Mouse (Mus musculus) cortical plate, adult 2 months (tissue): Measurements from ENCODE around the gene Slc39a3. TPM values are rescaled to one million over a fixed set of nuclear protein-coding genes. Genes with fewer than 3 reads are reported as not detected.

Experiments used
- H3K27ac ChIP-seq: fragments of 200-500 bp; 2 replicates; pipeline ENCODE4 v1.5.1; 2012; ENCODE audit warnings: low read length, control low read depth, inconsistent platforms; ENCODE audit not compliant: insufficient read depth
- H3K4me1 ChIP-seq: fragments of 200-500 bp; 2 replicates; pipeline ENCODE4 v1.6.1; 2011; ENCODE audit warnings: low read length; ENCODE audit not compliant: control insufficient read depth, insufficient read depth
- H3K4me3 ChIP-seq: fragments of 200-500 bp; 2 replicates; pipeline ENCODE4 v1.5.1; 2011; ENCODE audit warnings: mild to moderate bottlenecking, low read length, control low read depth; ENCODE audit not compliant: insufficient read depth
- CTCF ChIP-seq: fragments of 200-500 bp; IDR thresholded peaks from 2 replicates; pipeline ENCODE4 v1.5.1; 2011; ENCODE audit warnings: mild to moderate bottlenecking, control low read depth, low read length; ENCODE audit not compliant: insufficient read depth; ENCODE audit errors: extremely low read depth
- POLR2A ChIP-seq: fragments of 200-500 bp; IDR thresholded peaks from 2 replicates; pipeline ENCODE4 v1.6.1; 2011; ENCODE audit warnings: mild to moderate bottlenecking, low read length, control low read depth; ENCODE audit not compliant: insufficient read depth; ENCODE audit errors: extremely low read depth
- polyA plus RNA-seq: library from polyadenylated mRNA; depleted of rRNA; stranded (reverse); fragments of >200 nt; gene quantifications from 2 replicates; pipeline ENCODE4 v1.2.3, GENCODE M21; 2012; rRNA removed

Gene Slc39a3
- polyA plus RNA-seq, 1 experiment: 72.8 TPM

- Histone ChIP-seq H3K27ac (no peak overlapping the region), H3K4me1 (no peaks in the 10 kb centered on the region; the same call in 1 of the 2 replicates), H3K4me3 (peak overlapping the region; percentile 41)
- TF ChIP-seq CTCF: no peak
- no peak for TF ChIP-seq POLR2A
Measured at GRCm38 (mm10) chr10:80985970-80986701, 51.1 kb downstream of the Slc39a3 start.

GRCm38 (mm10) chr10:80985241-80985969 is 51.8 kb downstream of the Slc39a3 start:
- TF ChIP-seq CTCF: no peak
- TF ChIP-seq POLR2A: no peak
- Histone ChIP-seq H3K27ac (no peak overlapping the region), H3K4me1 (no peaks in the 10 kb centered on the region; the same call in 1 of the 2 replicates), H3K4me3 (peak overlapping the region; percentile 41)

- H3K4me1 ChIP-seq: no peaks in the 10 kb centered on the region; the same call in 1 of the 2 replicates
- H3K27ac ChIP-seq: no peak overlapping the region
- H3K4me3 ChIP-seq: no peak overlapping the region
- TF ChIP-seq CTCF: no peak
- TF ChIP-seq POLR2A: no peak
Measured at GRCm38 (mm10) chr10:80984223-80984622, 53.0 kb downstream of the Slc39a3 start.

- H3K4me1 ChIP-seq: no peaks in the 10 kb centered on the region; the same call in 1 of the 2 replicates
- TF ChIP-seq POLR2A: no peak
- no peak for TF ChIP-seq CTCF
Measured at GRCm38 (mm10) chr10:80982381-80982780, 54.8 kb downstream of the Slc39a3 start.

GRCm38 (mm10) chr10:80981564-80982112 is 55.6 kb downstream of the Slc39a3 start:
- Histone ChIP-seq H3K4me1 (no peaks in the 10 kb centered on the region; the same call in 1 of the 2 replicates), H3K4me3 (no peak overlapping the region), H3K27ac (no peak overlapping the region)
- TF ChIP-seq POLR2A (no peak), CTCF (no peak)

More at GRCm38 (mm10) chr10:80982381-80982780, 54.8 kb downstream of the Slc39a3 start:
- no peak overlapping the region for H3K27ac ChIP-seq
- no peak overlapping the region for H3K4me3 ChIP-seq

Other genes with a start within 250 kb of the Slc39a3 start
- 38.9 and 46.1 TPM in 2 replicates for gene Sf3a2, start 239.2 kb downstream of the Slc39a3 start, polyA plus RNA-seq
- 59.5 and 62.6 TPM in 2 replicates for gene Plekhj1, start 238.8 kb downstream of the Slc39a3 start, polyA plus RNA-seq
- 1.6 and 2.3 TPM in 2 replicates for gene Amh, start 232.2 kb downstream of the Slc39a3 start, polyA plus RNA-seq
- 4.7 and 5.0 TPM in 2 replicates for gene Jsrp1, start 223.9 kb downstream of the Slc39a3 start, polyA plus RNA-seq
- gene Oaz1, start 210.8 kb downstream of the Slc39a3 start, polyA plus RNA-seq: 643 and 729 TPM in 2 replicates
- gene Lingo3, start 193.4 kb downstream of the Slc39a3 start, polyA plus RNA-seq: 24.8 and 29.4 TPM in 2 replicates
- 223 and 238 TPM in 2 replicates for gene Lsm7, start 182.2 kb downstream of the Slc39a3 start, polyA plus RNA-seq
- gene Sppl2b, start 182.2 kb downstream of the Slc39a3 start, polyA plus RNA-seq: 94.2 and 96.5 TPM in 2 replicates
- 0.21 and 0.40 TPM in 2 replicates for gene Tmprss9, start 165.6 kb downstream of the Slc39a3 start, polyA plus RNA-seq
- 207 and 219 TPM in 2 replicates for gene Timm13, start 136.5 kb downstream of the Slc39a3 start, polyA plus RNA-seq
- gene Lmnb2, start 119.2 kb downstream of the Slc39a3 start, polyA plus RNA-seq: 23.6 and 24.5 TPM in 2 replicates
- 23.9 and 25.6 TPM in 2 replicates for gene Gadd45b, start 107.4 kb downstream of the Slc39a3 start, polyA plus RNA-seq
- gene Gng7, start 22.5 kb downstream of the Slc39a3 start, polyA plus RNA-seq: 77.9 and 152 TPM in 2 replicates
- 83.8 and 85.3 TPM in 2 replicates for gene Diras1, start 11.8 kb downstream of the Slc39a3 start, polyA plus RNA-seq
- 222 and 228 TPM in 2 replicates for gene Sgta, start 22.8 kb upstream of the Slc39a3 start, polyA plus RNA-seq
- 66.2 and 68.5 TPM in 2 replicates for gene Thop1, start 32.6 kb upstream of the Slc39a3 start, polyA plus RNA-seq
- 0.42 TPM in 2 replicates for gene Creb3l3, start 61.4 kb upstream of the Slc39a3 start, polyA plus RNA-seq
- gene Map2k2, start 68.5 kb upstream of the Slc39a3 start, polyA plus RNA-seq: 192 and 201 TPM in 2 replicates
- 46.9 and 49.9 TPM in 2 replicates for gene Zbtb7a, start 97.8 kb upstream of the Slc39a3 start, polyA plus RNA-seq
- gene Pias4, start 130.5 kb upstream of the Slc39a3 start, polyA plus RNA-seq: 21.3 and 22.5 TPM in 2 replicates
- 1,040 and 1,088 TPM in 2 replicates for gene Eef2, start 139.2 kb upstream of the Slc39a3 start, polyA plus RNA-seq
- gene Dapk3, start 145.6 kb upstream of the Slc39a3 start, polyA plus RNA-seq: 71.2 and 77.1 TPM in 2 replicates
- gene 4930442H23Rik, start 146.4 kb upstream of the Slc39a3 start, polyA plus RNA-seq: not detected in 2 replicates
- 0.13 and 0.19 TPM in 2 replicates for gene Nmrk2, start 164.6 kb upstream of the Slc39a3 start, polyA plus RNA-seq
- 166 and 169 TPM in 2 replicates for gene Atcay, start 193.4 kb upstream of the Slc39a3 start, polyA plus RNA-seq
- gene Zfr2, start 195.7 kb upstream of the Slc39a3 start, polyA plus RNA-seq: 93.1 and 105 TPM in 2 replicates
- gene Matk, start 215.5 kb upstream of the Slc39a3 start, polyA plus RNA-seq: 475 and 540 TPM in 2 replicates
- 61.1 and 64.7 TPM in 2 replicates for gene Mrpl54, start 229.5 kb upstream of the Slc39a3 start, polyA plus RNA-seq
- 52.1 and 58.2 TPM in 2 replicates for gene Apba3, start 229.5 kb upstream of the Slc39a3 start, polyA plus RNA-seq